Mouse (Mus musculus) monocyte, adult 2 months (primary cell): ENCODE results near the gene Gpr179.

Experiments used
- DNase-seq, 2 experiments: peaks; one replicate each; pipeline ENCODE4 v3.0.0; 2022; ENCODE audit warnings: low spot score in 2 of 2, low read depth in 1 of 2

Gene Gpr179

GRCm38 (mm10) chr11:97352027-97352684 is at the start of gene Gpr179:
Gene Gpr179, minus strand, starts transcription at chr11:97352077.
- no peak for DNase-seq

GRCm38 (mm10) chr11:97401082-97401481 is 49.2 kb upstream of the Gpr179 start:
- no peak for DNase-seq

- peak; percentile 32 to 53 for DNase-seq
These were observed 48.3 kb upstream of the Gpr179 start for GRCm38 (mm10) chr11:97399958-97400710.

GRCm38 (mm10) chr11:97398506-97398905 is 46.6 kb upstream of the Gpr179 start:
- no peak for DNase-seq

GRCm38 (mm10) chr11:97394146-97394545 is 42.3 kb upstream of the Gpr179 start:
- DNase-seq = no peak

GRCm38 (mm10) chr11:97393658-97394057 is 41.8 kb upstream of the Gpr179 start:
- no peak for DNase-seq

- no peak for DNase-seq
These were observed 37.2 kb upstream of the Gpr179 start for GRCm38 (mm10) chr11:97389127-97389526.

- no peak for DNase-seq
These were observed 35.9 kb upstream of the Gpr179 start for GRCm38 (mm10) chr11:97387811-97388210.

GRCm38 (mm10) chr11:97383764-97384163 is 31.9 kb upstream of the Gpr179 start:
- no peak for DNase-seq

- no peak for DNase-seq
These were observed 31.1 kb upstream of the Gpr179 start for GRCm38 (mm10) chr11:97383017-97383416.

- DNase-seq = no peak
These were observed 28.2 kb upstream of the Gpr179 start for GRCm38 (mm10) chr11:97380036-97380435.

GRCm38 (mm10) chr11:97373402-97373801 is 21.5 kb upstream of the Gpr179 start:
- DNase-seq = no peak

- no peak for DNase-seq
These were observed 20.4 kb upstream of the Gpr179 start for GRCm38 (mm10) chr11:97372159-97372864.

- no peak for DNase-seq
These were observed 18.6 kb upstream of the Gpr179 start for GRCm38 (mm10) chr11:97370329-97371091.

GRCm38 (mm10) chr11:97368501-97368900 is 16.6 kb upstream of the Gpr179 start:
- DNase-seq = no peak

- DNase-seq = no peak
These were observed 13.7 kb upstream of the Gpr179 start for GRCm38 (mm10) chr11:97365556-97365955.

- DNase-seq = no peak
These were observed 11.7 kb upstream of the Gpr179 start for GRCm38 (mm10) chr11:97363644-97363995.

- peak in 1 of 2 experiments; percentile 3 for DNase-seq
These were observed 11.2 kb upstream of the Gpr179 start for GRCm38 (mm10) chr11:97362943-97363643.

GRCm38 (mm10) chr11:97362649-97362942 is 10.7 kb upstream of the Gpr179 start:
- DNase-seq = peak in 1 of 2 experiments; percentile 6

- DNase-seq = peak; percentile 59 to 84
These were observed 10.2 kb upstream of the Gpr179 start, which contains the start of gene Socs7 for GRCm38 (mm10) chr11:97361948-97362648. Gene Socs7, plus strand, starts transcription at chr11:97362551.
